Mouse (Mus musculus): ENCODE data around the gene Spag5. TPM values are rescaled to one million over a fixed set of nuclear protein-coding genes. Genes with fewer than 3 reads are reported as not detected.

Gene Spag5
- polyA plus RNA-seq, 1 experiment from 2014 or later, result 41.7 TPM

- Histone ChIP-seq H3K4me3 (ENCODE audit: low read length) (no peak overlapping the region), H3K9me3 (ENCODE audit: low read length) (no peaks in the 10 kb centered on the region), H3K4me1 (ENCODE audit: insufficient read depth, low read length) (peaks cover 36% of the 10 kb centered on the region), H3K4me2 (replicated peaks; ENCODE audit: low read depth, low read length) (no peak overlapping the region), H3K9ac (replicated peaks; ENCODE audit: low read length) (no peak overlapping the region), H3K27me3 (ENCODE audit: insufficient read depth, low read length) (no peaks in the 10 kb centered on the region), H3K36me3 (ENCODE audit: insufficient read depth, low read length) (peaks cover 7% of the 10 kb centered on the region; the same call in 1 of the 2 replicates), H3K27ac (ENCODE audit: low read length) (no peak overlapping the region)
- no peak for ATAC-seq (ENCODE audit: low FRiP score, low TSS enrichment)
- WGBS, result 74% methylated on average over 9 of the region's 9 CpGs
Measured at GRCm38 (mm10) chr11:78347908-78348307, 46.6 kb downstream of the Spag5 start.

- H3K36me3 ChIP-seq (ENCODE audit: insufficient read depth, low read length), result peaks cover 7% of the 10 kb centered on the region; the same call in 1 of the 2 replicates
- H3K9ac ChIP-seq (replicated peaks; ENCODE audit: low read length), result no peak overlapping the region
- ATAC-seq (ENCODE audit: low FRiP score, low TSS enrichment), result no peak
- H3K4me2 ChIP-seq (replicated peaks; ENCODE audit: low read depth, low read length), result no peak overlapping the region
- no peaks in the 10 kb centered on the region for H3K27me3 ChIP-seq (ENCODE audit: insufficient read depth, low read length)
- H3K4me1 ChIP-seq (ENCODE audit: insufficient read depth, low read length), result peaks cover 33% of the 10 kb centered on the region
- no peak overlapping the region for H3K27ac ChIP-seq (ENCODE audit: low read length)
- no peaks in the 10 kb centered on the region for H3K9me3 ChIP-seq (ENCODE audit: low read length)
- no peak overlapping the region for H3K4me3 ChIP-seq (ENCODE audit: low read length)
- WGBS, result 49% methylated on average over 7 of the region's 7 CpGs
Measured at GRCm38 (mm10) chr11:78348474-78348873, 47.1 kb downstream of the Spag5 start.

- Histone ChIP-seq H3K4me1 (ENCODE audit: insufficient read depth, low read length) (peaks cover 25% of the 10 kb centered on the region), H3K9me3 (ENCODE audit: low read length) (no peaks in the 10 kb centered on the region), H3K9ac (replicated peaks; ENCODE audit: low read length) (no peak overlapping the region; the same call in 1 of the 2 replicates), H3K27me3 (ENCODE audit: insufficient read depth, low read length) (no peaks in the 10 kb centered on the region), H3K36me3 (ENCODE audit: insufficient read depth, low read length) (peaks cover 7% of the 10 kb centered on the region; the same call in 1 of the 2 replicates), H3K4me3 (ENCODE audit: low read length) (no peak overlapping the region), H3K4me2 (replicated peaks; ENCODE audit: low read depth, low read length) (no peak overlapping the region), H3K27ac (ENCODE audit: low read length) (no peak overlapping the region; the same call in 1 of the 2 replicates)
- ATAC-seq (ENCODE audit: low FRiP score, low TSS enrichment), result no peak
- 67% methylated on average over 4 of the region's 4 CpGs for WGBS
Measured at GRCm38 (mm10) chr11:78349441-78350358, 48.4 kb downstream of the Spag5 start.

GRCm38 (mm10) chr11:78353081-78353480 lies 51.8 kb downstream of the Spag5 start:
- Histone ChIP-seq H3K4me2 (replicated peaks; ENCODE audit: low read depth, low read length) (no peak overlapping the region), H3K27ac (ENCODE audit: low read length) (no peak overlapping the region), H3K27me3 (ENCODE audit: insufficient read depth, low read length) (no peaks in the 10 kb centered on the region), H3K9me3 (ENCODE audit: low read length) (no peaks in the 10 kb centered on the region), H3K4me3 (ENCODE audit: low read length) (no peak overlapping the region), H3K9ac (replicated peaks; ENCODE audit: low read length) (no peak overlapping the region), H3K36me3 (ENCODE audit: insufficient read depth, low read length) (peaks cover 7% of the 10 kb centered on the region; the same call in 1 of the 2 replicates), H3K4me1 (ENCODE audit: insufficient read depth, low read length) (peaks cover 6% of the 10 kb centered on the region; the same call in 1 of the 2 replicates)
- ATAC-seq (ENCODE audit: low FRiP score, low TSS enrichment), result no peak
- 83% methylated on average over 1 of the region's 1 CpGs for WGBS

GRCm38 (mm10) chr11:78354905-78355304 lies 53.6 kb downstream of the Spag5 start:
- H3K4me2 ChIP-seq (replicated peaks; ENCODE audit: low read depth, low read length), result no peak overlapping the region
- H3K4me3 ChIP-seq (ENCODE audit: low read length), result no peak overlapping the region
- WGBS, result 86% methylated on average over 6 of the region's 6 CpGs
- no peak overlapping the region for H3K27ac ChIP-seq (ENCODE audit: low read length)
- no peaks in the 10 kb centered on the region for H3K36me3 ChIP-seq (ENCODE audit: insufficient read depth, low read length)
- ATAC-seq (ENCODE audit: low FRiP score, low TSS enrichment), result no peak
- H3K4me1 ChIP-seq (ENCODE audit: insufficient read depth, low read length), result peaks cover 2% of the 10 kb centered on the region; the same call in 1 of the 2 replicates
- H3K9me3 ChIP-seq (ENCODE audit: low read length), result no peaks in the 10 kb centered on the region
- H3K27me3 ChIP-seq (ENCODE audit: insufficient read depth, low read length), result no peaks in the 10 kb centered on the region
- H3K9ac ChIP-seq (replicated peaks; ENCODE audit: low read length), result no peak overlapping the region

GRCm38 (mm10) chr11:78355471-78356238 lies 54.3 kb downstream of the Spag5 start:
- Histone ChIP-seq H3K36me3 (ENCODE audit: insufficient read depth, low read length) (no peaks in the 10 kb centered on the region), H3K4me2 (replicated peaks; ENCODE audit: low read depth, low read length) (no peak overlapping the region), H3K27me3 (ENCODE audit: insufficient read depth, low read length) (no peaks in the 10 kb centered on the region), H3K4me3 (ENCODE audit: low read length) (no peak overlapping the region), H3K9ac (replicated peaks; ENCODE audit: low read length) (no peak overlapping the region), H3K9me3 (ENCODE audit: low read length) (no peaks in the 10 kb centered on the region), H3K27ac (ENCODE audit: low read length) (no peak overlapping the region), H3K4me1 (ENCODE audit: insufficient read depth, low read length) (0 out of 2 replicates have a peak, but pooled peaks cover 5% of the 10 kb centered on the region)
- ATAC-seq (ENCODE audit: low FRiP score, low TSS enrichment), result no peak
- WGBS, result 33% methylated on average over 4 of the region's 4 CpGs

- no peak overlapping the region for H3K9ac ChIP-seq (replicated peaks; ENCODE audit: low read length)
- H3K36me3 ChIP-seq (ENCODE audit: insufficient read depth, low read length), result no peaks in the 10 kb centered on the region
- no peak for ATAC-seq (ENCODE audit: low FRiP score, low TSS enrichment)
- H3K9me3 ChIP-seq (ENCODE audit: low read length), result no peaks in the 10 kb centered on the region
- H3K4me2 ChIP-seq (replicated peaks; ENCODE audit: low read depth, low read length), result no peak overlapping the region
- H3K27me3 ChIP-seq (ENCODE audit: insufficient read depth, low read length), result no peaks in the 10 kb centered on the region
- H3K4me3 ChIP-seq (ENCODE audit: low read length), result no peak overlapping the region
- H3K4me1 ChIP-seq (ENCODE audit: insufficient read depth, low read length), result peaks cover 15% of the 10 kb centered on the region
- no peak overlapping the region for H3K27ac ChIP-seq (ENCODE audit: low read length)
- WGBS, result 17% methylated on average over 22 of the region's 22 CpGs
Measured at GRCm38 (mm10) chr11:78358330-78359007, 57.1 kb downstream of the Spag5 start.

GRCm38 (mm10) chr11:78360125-78360788 lies 58.9 kb downstream of the Spag5 start:
- no peaks in the 10 kb centered on the region for H3K27me3 ChIP-seq (ENCODE audit: insufficient read depth, low read length)
- 10% methylated on average over 13 of the region's 13 CpGs for WGBS
- no peaks in the 10 kb centered on the region for H3K36me3 ChIP-seq (ENCODE audit: insufficient read depth, low read length)
- peak overlapping the region; percentile 44 for H3K4me3 ChIP-seq (ENCODE audit: low read length)
- H3K27ac ChIP-seq (ENCODE audit: low read length), result no peak overlapping the region
- H3K9me3 ChIP-seq (ENCODE audit: low read length), result no peaks in the 10 kb centered on the region
- peak overlapping the region; percentile 61 for H3K4me2 ChIP-seq (replicated peaks; ENCODE audit: low read depth, low read length)
- peaks cover 28% of the 10 kb centered on the region for H3K4me1 ChIP-seq (ENCODE audit: insufficient read depth, low read length)
- ATAC-seq (ENCODE audit: low FRiP score, low TSS enrichment), result peak; percentile 63
- H3K9ac ChIP-seq (replicated peaks; ENCODE audit: low read length), result peak overlapping the region; percentile 61

- ATAC-seq (ENCODE audit: low FRiP score, low TSS enrichment), result peak; percentile 20; the same call in 1 of the 2 replicates
Measured at GRCm38 (mm10) chr11:78360789-78361131, 59.4 kb downstream of the Spag5 start.

More at GRCm38 (mm10) chr11:78360789-78361131, 59.4 kb downstream of the Spag5 start:
- H3K36me3 ChIP-seq (ENCODE audit: insufficient read depth, low read length), result no peaks in the 10 kb centered on the region
- no peaks in the 10 kb centered on the region for H3K27me3 ChIP-seq (ENCODE audit: insufficient read depth, low read length)
- H3K9me3 ChIP-seq (ENCODE audit: low read length), result no peaks in the 10 kb centered on the region
- peak overlapping the region; percentile 61; the same call in 1 of the 2 replicates for H3K4me2 ChIP-seq (replicated peaks; ENCODE audit: low read depth, low read length)
- peak overlapping the region; percentile 61; the same call in 1 of the 2 replicates for H3K9ac ChIP-seq (replicated peaks; ENCODE audit: low read length)
- H3K4me1 ChIP-seq (ENCODE audit: insufficient read depth, low read length), result peaks cover 28% of the 10 kb centered on the region
- no peak overlapping the region for H3K4me3 ChIP-seq (ENCODE audit: low read length)
- H3K27ac ChIP-seq (ENCODE audit: low read length), result no peak overlapping the region
- 54% methylated on average over 2 of the region's 2 CpGs for WGBS

All from kidney, embryonic 16.5 days (tissue).